Mouse (Mus musculus) E14TG2a.4 (cell line): ENCODE results near the gene Gm9195.

ENCODE experiments used
- CTCF ChIP-seq: conservative IDR thresholded peaks from 2 replicates; pipeline ENCODE4 v1.5.1; 2014; ENCODE audit warnings: low read length
- NANOG ChIP-seq: IDR thresholded peaks from 2 replicates; pipeline ENCODE4 v1.6.1; 2014; ENCODE audit warnings: borderline replicate concordance, low read length, mixed read lengths
- POU5F1 ChIP-seq: IDR thresholded peaks from 2 replicates; pipeline ENCODE4 v1.6.1; 2014; ENCODE audit warnings: low read length, borderline replicate concordance

- TF ChIP-seq CTCF: no peak
- no peak for TF ChIP-seq POU5F1
- no peak for TF ChIP-seq NANOG
These were observed 102.3 kb downstream of the Gm9195 start for GRCm38 (mm10) chr14:72389288-72389687.
